Mouse (Mus musculus) hindbrain, embryonic 13.5 days (tissue): ENCODE results near the gene Ankrd11. TPM values are rescaled to one million over a fixed set of nuclear protein-coding genes. Genes with fewer than 3 reads are reported as not detected.

Experiments
- ATAC-seq: fragments of 200-750 bp; cut with Nextera tagmentation; 2 replicates; pipeline ENCODE4 v1.8.0; 2017; ENCODE audit warnings: moderate TSS enrichment; ENCODE audit not compliant: low FRiP score
- H3K27ac ChIP-seq: fragments of 300-500 bp; sonication (generic); 2 replicates; pipeline ENCODE4 v1.5.1; 2015; ENCODE audit warnings: inconsistent platforms, mild to moderate bottlenecking, moderate library complexity
- H3K27me3 ChIP-seq: fragments of 300-500 bp; sonication (generic); 2 replicates; pipeline ENCODE4 v1.6.1; 2015; ENCODE audit warnings: mild to moderate bottlenecking, inconsistent platforms
- H3K36me3 ChIP-seq: fragments of 300-500 bp; sonication (generic); 2 replicates; pipeline ENCODE4 v1.6.1; 2015; ENCODE audit warnings: mild to moderate bottlenecking, inconsistent platforms
- H3K4me1 ChIP-seq: fragments of 300-500 bp; sonication (generic); replicated peaks from 2 replicates; pipeline ENCODE4 v1.6.1; 2015; ENCODE audit warnings: inconsistent platforms
- H3K4me2 ChIP-seq: fragments of 300-500 bp; sonication (generic); 2 replicates; pipeline ENCODE4 v1.6.1; 2015; ENCODE audit warnings: inconsistent platforms, mild to moderate bottlenecking, moderate library complexity
- H3K4me3 ChIP-seq: fragments of 300-500 bp; sonication (generic); 2 replicates; pipeline ENCODE4 v1.5.1; 2015; ENCODE audit warnings: mild to moderate bottlenecking, inconsistent platforms
- H3K9ac ChIP-seq: fragments of 300-500 bp; sonication (generic); 2 replicates; pipeline ENCODE4 v1.6.1; 2015; ENCODE audit warnings: mild to moderate bottlenecking, inconsistent platforms
- H3K9me3 ChIP-seq: fragments of 300-500 bp; sonication (generic); 2 replicates; pipeline ENCODE4 v1.6.1; 2016; ENCODE audit warnings: inconsistent platforms
- WGBS: fragments of 180-500 bp; shearing (Covaris S2); methylation state at CpG from one replicate; pipeline ENCODE4 v1.1.7; 2015; 5-methylcytosine and 5-hydroxymethylcytosine counted together
- polyA plus RNA-seq: library from polyadenylated mRNA; unstranded; fragments of >200 nt; fragmentation: Nextera tagmentation; extraction: Ambion mirVana; gene quantifications from 2 replicates; pipeline ENCODE4 v1.2.1, GENCODE M21; 2015

The Ankrd11 gene
- polyA plus RNA-seq, 1 experiment from 2014 or later, result 29.9 TPM

- no peak for ATAC-seq
- 77% methylated on average over 7 of the region's 7 CpGs for WGBS
- Histone ChIP-seq H3K9me3 (no peaks in the 10 kb centered on the region), H3K27me3 (no peaks in the 10 kb centered on the region), H3K4me2 (no peak overlapping the region), H3K4me1 (peaks cover 24% of the 10 kb centered on the region), H3K9ac (no peak overlapping the region), H3K36me3 (no peaks in the 10 kb centered on the region), H3K27ac (no peak overlapping the region), H3K4me3 (no peak overlapping the region)
These were observed 115.3 kb downstream of the Ankrd11 start for GRCm38 (mm10) chr8:122926782-122927181.

- no peak overlapping the region for H3K9ac ChIP-seq
- H3K9me3 ChIP-seq, result no peaks in the 10 kb centered on the region
- 93% methylated on average over 8 of the region's 8 CpGs for WGBS
- H3K27me3 ChIP-seq, result no peaks in the 10 kb centered on the region
- ATAC-seq, result no peak
- no peak overlapping the region for H3K4me3 ChIP-seq
- H3K36me3 ChIP-seq, result no peaks in the 10 kb centered on the region
- H3K4me2 ChIP-seq, result no peak overlapping the region
- no peak overlapping the region for H3K27ac ChIP-seq
- peaks cover 28% of the 10 kb centered on the region for H3K4me1 ChIP-seq
These were observed 115.9 kb downstream of the Ankrd11 start for GRCm38 (mm10) chr8:122925939-122926722.

GRCm38 (mm10) chr8:122924091-122924490 lies 118.0 kb downstream of the Ankrd11 start:
- no peak for ATAC-seq
- WGBS, result 88% methylated on average over 6 of the region's 6 CpGs
- peaks cover 38% of the 10 kb centered on the region for H3K4me1 ChIP-seq
- no peaks in the 10 kb centered on the region for H3K27me3 ChIP-seq
- no peaks in the 10 kb centered on the region for H3K36me3 ChIP-seq
- no peak overlapping the region for H3K4me2 ChIP-seq
- H3K9ac ChIP-seq, result 0 out of 2 replicates have a peak overlapping the region, but pooled peaks have one; percentile 35
- H3K9me3 ChIP-seq, result no peaks in the 10 kb centered on the region
- no peak overlapping the region for H3K27ac ChIP-seq
- H3K4me3 ChIP-seq, result no peak overlapping the region

- ATAC-seq, result no peak
- H3K9ac ChIP-seq, result 0 out of 2 replicates have a peak overlapping the region, but pooled peaks have one; percentile 35
These were observed 118.5 kb downstream of the Ankrd11 start for GRCm38 (mm10) chr8:122923431-122924090.

GRCm38 (mm10) chr8:122922945-122923344 lies 119.1 kb downstream of the Ankrd11 start:
- ATAC-seq, result no peak
- Histone ChIP-seq H3K9me3 (no peaks in the 10 kb centered on the region), H3K4me1 (peaks cover 48% of the 10 kb centered on the region), H3K27me3 (no peaks in the 10 kb centered on the region), H3K9ac (no peak overlapping the region), H3K27ac (no peak overlapping the region), H3K36me3 (no peaks in the 10 kb centered on the region), H3K4me3 (no peak overlapping the region), H3K4me2 (no peak overlapping the region)
- WGBS, result 81% methylated on average over 3 of the region's 3 CpGs

More at GRCm38 (mm10) chr8:122923431-122924090, 118.5 kb downstream of the Ankrd11 start:
- H3K27me3 ChIP-seq, result no peaks in the 10 kb centered on the region
- 63% methylated on average over 7 of the region's 7 CpGs for WGBS
- H3K9me3 ChIP-seq, result no peaks in the 10 kb centered on the region
- H3K27ac ChIP-seq, result no peak overlapping the region
- H3K36me3 ChIP-seq, result no peaks in the 10 kb centered on the region
- H3K4me1 ChIP-seq, result peaks cover 41% of the 10 kb centered on the region
- no peak overlapping the region for H3K4me3 ChIP-seq
- no peak overlapping the region for H3K4me2 ChIP-seq

- Histone ChIP-seq H3K36me3 (no peaks in the 10 kb centered on the region), H3K9me3 (no peaks in the 10 kb centered on the region), H3K4me3 (no peak overlapping the region), H3K4me2 (no peak overlapping the region), H3K27ac (peak overlapping the region; percentile 50), H3K27me3 (no peaks in the 10 kb centered on the region), H3K4me1 (peaks cover 56% of the 10 kb centered on the region), H3K9ac (no peak overlapping the region; the same call in 1 of the 2 replicates)
- no peak for ATAC-seq
- WGBS, result 63% methylated on average over 7 of the region's 7 CpGs
These were observed 121.2 kb downstream of the Ankrd11 start for GRCm38 (mm10) chr8:122920890-122921289.

- Histone ChIP-seq H3K9ac (no peak overlapping the region), H3K27me3 (no peaks in the 10 kb centered on the region), H3K9me3 (no peaks in the 10 kb centered on the region), H3K4me1 (peaks cover 47% of the 10 kb centered on the region), H3K4me2 (no peak overlapping the region), H3K4me3 (no peak overlapping the region), H3K27ac (no peak overlapping the region), H3K36me3 (peaks cover 12% of the 10 kb centered on the region; the same call in 1 of the 2 replicates)
- no peak for ATAC-seq
- 76% methylated on average over 7 of the region's 7 CpGs for WGBS
These were observed 123.5 kb downstream of the Ankrd11 start for GRCm38 (mm10) chr8:122918438-122919107.

GRCm38 (mm10) chr8:122917531-122918392 lies 124.3 kb downstream of the Ankrd11 start:
- H3K27ac ChIP-seq, result peak overlapping the region; percentile 5; the same call in 1 of the 2 replicates
- ATAC-seq, result no peak
- no peak overlapping the region for H3K9ac ChIP-seq
- H3K27me3 ChIP-seq, result no peaks in the 10 kb centered on the region
- H3K36me3 ChIP-seq, result peaks cover 20% of the 10 kb centered on the region
- WGBS, result 67% methylated on average over 11 of the region's 11 CpGs
- no peak overlapping the region for H3K4me2 ChIP-seq
- no peak overlapping the region for H3K4me3 ChIP-seq
- H3K9me3 ChIP-seq, result no peaks in the 10 kb centered on the region
- peaks cover 44% of the 10 kb centered on the region for H3K4me1 ChIP-seq

GRCm38 (mm10) chr8:122916766-122917165 lies 125.3 kb downstream of the Ankrd11 start:
- WGBS, result 83% methylated on average over 3 of the region's 3 CpGs
- H3K4me1 ChIP-seq, result peaks cover 38% of the 10 kb centered on the region
- ATAC-seq, result no peak

GRCm38 (mm10) chr8:122912871-122913270 lies 129.2 kb downstream of the Ankrd11 start:
- no peak overlapping the region for H3K9ac ChIP-seq
- H3K27me3 ChIP-seq, result no peaks in the 10 kb centered on the region
- no peak overlapping the region for H3K27ac ChIP-seq
- 80% methylated on average over 4 of the region's 4 CpGs for WGBS
- peaks cover 12% of the 10 kb centered on the region for H3K4me1 ChIP-seq
- ATAC-seq, result no peak
- no peaks in the 10 kb centered on the region for H3K9me3 ChIP-seq
- no peak overlapping the region for H3K4me3 ChIP-seq
- no peak overlapping the region for H3K4me2 ChIP-seq
- peaks cover 28% of the 10 kb centered on the region for H3K36me3 ChIP-seq

More at GRCm38 (mm10) chr8:122916766-122917165, 125.3 kb downstream of the Ankrd11 start:
- H3K27ac ChIP-seq, result no peak overlapping the region
- no peaks in the 10 kb centered on the region for H3K27me3 ChIP-seq
- H3K4me3 ChIP-seq, result no peak overlapping the region
- H3K4me2 ChIP-seq, result no peak overlapping the region
- H3K9me3 ChIP-seq, result no peaks in the 10 kb centered on the region
- no peak overlapping the region for H3K9ac ChIP-seq
- peaks cover 20% of the 10 kb centered on the region for H3K36me3 ChIP-seq

- no peak for ATAC-seq
- no peaks in the 10 kb centered on the region for H3K27me3 ChIP-seq
- H3K36me3 ChIP-seq, result peaks cover 34% of the 10 kb centered on the region
- WGBS, result 84% methylated on average over 3 of the region's 3 CpGs
- no peak overlapping the region for H3K4me2 ChIP-seq
- H3K9ac ChIP-seq, result no peak overlapping the region
- peaks cover 5% of the 10 kb centered on the region; the same call in 1 of the 2 replicates for H3K4me1 ChIP-seq
- no peaks in the 10 kb centered on the region for H3K9me3 ChIP-seq
- no peak overlapping the region for H3K27ac ChIP-seq
- no peak overlapping the region for H3K4me3 ChIP-seq
These were observed 129.9 kb downstream of the Ankrd11 start for GRCm38 (mm10) chr8:122912150-122912549.
